Mouse (Mus musculus): ENCODE measurements at regions not wholly inside any gene's neighbourhood (a gene's known extent, or its start where the extent isn't known, plus 50 kb on each side); places are given as distances from the start of the nearest gene placed in this dataset.
A peak's percentile ranks its signal among the peaks of the same experiment; 100 is the strongest.
"Not testable (repeated sequence)": the region's sequence is repeated elsewhere in the genome, so short reads cannot be mapped to it uniquely, and the experiment has no call there.

DNA sequence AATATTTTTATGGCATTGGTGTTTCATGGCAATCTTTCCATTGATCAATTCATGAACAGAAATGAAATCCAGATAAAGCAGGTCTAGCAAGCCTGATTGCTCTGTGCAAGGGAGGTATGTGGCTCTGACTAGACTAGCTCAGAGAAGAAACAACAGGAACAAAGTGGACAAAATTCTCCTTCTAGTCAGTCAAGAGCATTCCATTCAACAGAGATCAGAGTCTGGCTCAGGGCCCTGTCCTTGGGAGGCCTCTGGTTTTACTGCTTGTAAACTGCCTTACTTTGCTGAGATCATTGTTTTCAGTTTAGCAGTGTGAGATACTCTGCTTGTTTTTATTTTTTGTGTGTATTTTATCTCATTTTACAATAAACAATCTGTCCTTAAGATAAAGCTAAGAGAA, 607.2 kb downstream of the Anxa1 start:
- TF ChIP-seq POLR2A (IDR thresholded peaks at IDR 0.05; ENCODE audit: borderline replicate concordance, extremely low read depth, low read depth, low read length) (no peak), CTCF (IDR thresholded peaks at IDR 0.05; ENCODE audit: insufficient read depth, low read length) (no peak)
- peak; percentile 34 for DNase-seq
- Histone ChIP-seq H3K4me3 (replicated peaks; ENCODE audit: extremely low read depth, low read depth, low read length) (no peak overlapping the region), H3K4me1 (ENCODE audit: control insufficient read depth, insufficient read depth, low read length) (no peaks in the 10 kb centered on the region; the same call in 1 of the 2 replicates)

GRCm38 (mm10) chr19:19777891-19778290, 612.9 kb downstream of the Anxa1 start:
- 22% methylated on average over 4 of the region's 4 CpGs for WGBS
- H3K4me3 ChIP-seq (replicated peaks; ENCODE audit: extremely low read depth, low read depth, low read length) = no peak overlapping the region
- TF ChIP-seq POLR2A (IDR thresholded peaks at IDR 0.05; ENCODE audit: borderline replicate concordance, extremely low read depth, low read depth, low read length) (no peak), CTCF (IDR thresholded peaks at IDR 0.05; ENCODE audit: insufficient read depth, low read length) (no peak)

GRCm38 (mm10) chr19:19770990-19771389, 619.8 kb downstream of the Anxa1 start:
- H3K4me3 ChIP-seq (replicated peaks; ENCODE audit: extremely low read depth, low read depth, low read length) = no peak overlapping the region
- DNase-seq = no peak
- TF ChIP-seq CTCF (IDR thresholded peaks at IDR 0.05; ENCODE audit: insufficient read depth, low read length) (no peak), POLR2A (IDR thresholded peaks at IDR 0.05; ENCODE audit: borderline replicate concordance, extremely low read depth, low read depth, low read length) (no peak)
- no peaks in the 10 kb centered on the region for H3K4me1 ChIP-seq (ENCODE audit: control insufficient read depth, insufficient read depth, low read length)
- WGBS = 24% methylated on average over 1 of the region's 1 CpGs

More at GRCm38 (mm10) chr19:19777891-19778290, 612.9 kb downstream of the Anxa1 start:
- no peak for DNase-seq
- H3K4me1 ChIP-seq (ENCODE audit: control insufficient read depth, insufficient read depth, low read length) = no peaks in the 10 kb centered on the region

GRCm38 (mm10) chr19:19750069-19750599, 639.1 kb upstream of the Rorb start:
- WGBS = 66% methylated on average over 3 of the region's 3 CpGs
- DNase-seq; H3K4me3 ChIP-seq (replicated peaks; ENCODE audit: extremely low read depth, low read depth, low read length); H3K4me1 ChIP-seq (ENCODE audit: control insufficient read depth, insufficient read depth, low read length): not testable (repeated sequence)

- WGBS = 61% methylated on average over 7 of the region's 7 CpGs
- TF ChIP-seq POLR2A (IDR thresholded peaks at IDR 0.05; ENCODE audit: borderline replicate concordance, extremely low read depth, low read depth, low read length) = no peak
- no peak for TF ChIP-seq CTCF (IDR thresholded peaks at IDR 0.05; ENCODE audit: insufficient read depth, low read length)
- DNase-seq = no peak
- Histone ChIP-seq H3K4me3 (replicated peaks; ENCODE audit: extremely low read depth, low read depth, low read length) (no peak overlapping the region), H3K4me1 (ENCODE audit: control insufficient read depth, insufficient read depth, low read length) (no peaks in the 10 kb centered on the region)
Observed at GRCm38 (mm10) chr19:19747821-19748488, 637.0 kb upstream of the Rorb start.

DNA sequence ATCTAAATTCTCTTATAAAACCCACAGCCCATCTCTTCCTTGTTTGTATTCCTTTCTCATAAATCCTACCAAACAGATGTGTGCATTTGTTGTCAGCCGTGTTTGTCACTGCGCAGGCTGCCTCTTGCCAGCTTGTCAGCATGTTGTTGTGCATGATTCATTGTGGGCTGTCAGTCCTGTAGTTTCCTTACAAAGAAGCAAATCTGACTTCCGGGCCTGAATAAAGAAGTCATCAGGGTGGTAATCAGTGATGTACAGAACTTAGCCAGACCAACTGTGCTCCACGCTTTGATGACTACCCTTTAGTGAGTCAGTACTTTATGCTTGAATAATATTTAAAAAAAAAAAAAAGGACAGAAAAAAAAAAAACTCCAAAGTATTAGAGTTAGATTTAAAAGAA, 608.9 kb upstream of the Rorb start:
- H3K4me1 ChIP-seq (ENCODE audit: control insufficient read depth, insufficient read depth, low read length) = no peaks in the 10 kb centered on the region
- DNase-seq = no peak
- H3K4me3 ChIP-seq (replicated peaks; ENCODE audit: extremely low read depth, low read depth, low read length) = no peak overlapping the region
- no peak for TF ChIP-seq POLR2A (IDR thresholded peaks at IDR 0.05; ENCODE audit: borderline replicate concordance, extremely low read depth, low read depth, low read length)
- TF ChIP-seq CTCF (IDR thresholded peaks at IDR 0.05; ENCODE audit: insufficient read depth, low read length) = no peak
- WGBS = 79% methylated on average over 4 of the region's 4 CpGs

Data from lung, adult 2 months (tissue).